Mouse (Mus musculus): ENCODE data around the gene Bpifb5.
"Not testable (repeated sequence)": the region's sequence is repeated elsewhere in the genome, so short reads cannot be mapped to it uniquely, and the experiment has no call there.

Gene Bpifb5

DNA sequence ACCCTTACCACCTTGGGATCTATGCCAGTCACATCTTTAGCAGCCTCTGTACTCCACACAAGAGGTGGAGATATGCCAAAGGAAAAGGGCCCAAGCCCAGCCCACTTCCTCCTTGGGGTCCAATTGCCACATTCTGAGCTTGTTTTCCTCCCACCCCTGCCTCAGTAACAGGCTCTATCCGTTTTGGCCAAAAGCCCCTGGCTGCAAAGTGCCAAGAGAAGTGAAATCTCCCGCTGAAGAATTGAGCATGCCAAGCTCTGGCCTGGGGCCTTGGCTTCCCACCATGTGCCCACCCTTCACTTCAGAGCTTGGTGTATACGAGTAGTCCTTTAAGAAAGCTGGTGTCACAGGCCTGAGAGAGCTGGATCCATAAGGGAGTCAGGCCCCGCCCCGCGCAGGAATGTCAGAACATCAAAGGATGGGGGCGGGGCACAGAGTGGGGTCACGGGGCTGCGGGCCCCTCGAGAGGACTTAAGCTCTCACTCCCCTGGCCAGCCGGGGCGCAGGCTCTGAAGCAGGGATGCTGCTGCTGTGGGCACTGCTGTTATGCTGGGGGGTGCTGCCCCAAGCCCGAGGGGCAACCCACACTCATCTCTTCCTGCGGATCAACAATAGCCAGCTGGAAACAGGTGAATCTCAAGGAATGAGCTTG is at the start of gene Bpifb5:
Gene Bpifb5, plus strand, starts transcription at position 478 of the 652 bp plus-strand sequence.
- no peak for DNase-seq (ENCODE audit: low spot score in 2 of 2)

DNA sequence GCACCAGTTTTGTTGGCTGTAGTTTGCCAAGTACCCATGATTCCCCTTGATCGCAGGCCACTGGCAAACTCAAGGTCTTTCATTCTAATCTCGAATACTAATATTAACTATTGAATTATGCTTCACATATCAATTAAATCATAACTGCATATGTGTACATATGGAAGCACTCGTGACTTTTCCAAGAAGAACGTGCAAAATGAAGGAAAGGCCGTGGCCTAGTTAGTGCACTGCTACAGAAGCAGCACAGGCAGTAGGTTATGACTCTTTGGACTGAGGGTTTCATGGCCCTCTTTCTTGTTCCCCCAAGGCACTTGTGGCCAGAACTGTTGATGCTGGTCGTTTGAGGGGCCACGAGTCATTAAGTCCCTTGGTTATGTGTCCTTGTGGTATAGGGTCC is 41.6 kb upstream of the Bpifb5 start:
- DNase-seq (ENCODE audit: low spot score in 2 of 2), result not testable (repeated sequence)

DNA sequence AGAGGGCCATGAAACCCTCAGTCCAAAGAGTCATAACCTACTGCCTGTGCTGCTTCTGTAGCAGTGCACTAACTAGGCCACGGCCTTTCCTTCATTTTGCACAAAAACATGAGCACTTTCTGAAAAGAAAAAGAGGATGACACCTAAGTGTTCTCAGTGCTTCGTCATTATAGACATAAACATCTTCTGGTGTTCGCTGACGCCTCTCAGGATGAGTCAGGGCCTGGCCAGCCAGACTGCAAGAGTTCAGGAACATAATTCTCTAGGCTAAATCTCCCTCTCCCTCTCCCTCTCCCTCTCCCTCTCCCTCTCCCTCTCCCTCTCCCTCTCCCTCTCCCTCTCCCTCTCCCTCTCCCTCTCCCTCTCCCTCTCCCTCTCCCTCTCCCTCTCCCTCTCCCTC is 40.5 kb upstream of the Bpifb5 start:
- not testable (repeated sequence) for DNase-seq (ENCODE audit: low spot score in 2 of 2)

DNA sequence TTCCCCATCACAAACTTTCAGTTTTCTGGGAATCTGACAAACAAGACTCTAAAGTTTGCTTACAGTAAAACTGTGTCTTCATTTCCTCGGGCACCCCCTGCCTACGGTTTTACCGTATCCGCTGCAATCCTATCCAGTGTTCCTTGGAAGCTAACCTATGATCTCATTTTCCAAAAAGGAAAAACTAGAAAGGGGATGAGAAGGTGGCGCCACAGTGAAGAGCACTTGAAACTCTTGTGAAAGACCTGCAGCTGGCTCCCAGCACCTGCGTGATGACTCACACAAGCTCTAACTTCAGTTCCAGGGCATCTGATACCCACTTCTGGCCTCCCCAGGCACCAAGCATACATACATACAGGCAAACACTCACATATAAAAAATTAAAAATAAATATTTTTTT is 38.2 kb upstream of the Bpifb5 start:
- no peak for DNase-seq (ENCODE audit: low spot score in 2 of 2)

DNA sequence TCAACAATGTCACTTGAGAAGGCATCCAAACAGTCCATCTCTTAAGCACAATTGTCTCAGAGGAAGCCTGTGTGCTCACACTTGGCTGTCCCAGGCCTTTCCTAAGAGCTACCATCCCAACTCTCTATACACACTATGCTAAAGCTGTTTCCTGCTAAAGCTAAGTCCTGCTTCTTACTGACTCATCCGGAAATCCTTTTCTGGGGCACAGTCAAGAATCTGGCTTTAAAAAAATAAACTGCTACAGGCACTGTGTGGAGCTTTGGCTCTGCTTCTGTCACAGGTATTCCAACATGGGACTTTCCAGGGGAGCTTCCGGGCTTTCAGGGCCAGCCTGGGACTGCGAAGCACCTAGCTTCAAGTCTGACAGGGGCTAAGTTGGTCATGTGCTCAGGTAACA is 37.8 kb upstream of the Bpifb5 start:
- no peak for DNase-seq (ENCODE audit: low spot score in 2 of 2)

DNA sequence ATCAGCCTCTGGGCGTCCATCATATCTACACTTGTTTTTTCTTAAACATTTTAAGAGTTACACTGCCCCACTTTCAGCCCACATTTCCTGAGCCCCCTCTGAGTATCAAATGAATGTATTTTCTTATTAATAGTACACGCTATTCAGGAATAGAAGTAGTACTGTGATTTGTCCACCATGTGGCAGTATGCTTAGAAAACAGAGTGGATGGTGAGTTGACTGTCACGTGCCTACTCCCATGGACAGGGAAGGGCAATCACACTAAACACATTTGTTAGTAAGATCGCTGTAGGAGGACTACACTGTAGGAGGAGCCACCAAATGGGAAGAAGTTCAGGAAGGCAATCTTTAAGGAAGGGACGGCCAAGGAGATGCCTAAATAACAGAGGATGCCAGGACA is 36.1 kb upstream of the Bpifb5 start:
- no peak for DNase-seq (ENCODE audit: low spot score in 2 of 2)

DNA sequence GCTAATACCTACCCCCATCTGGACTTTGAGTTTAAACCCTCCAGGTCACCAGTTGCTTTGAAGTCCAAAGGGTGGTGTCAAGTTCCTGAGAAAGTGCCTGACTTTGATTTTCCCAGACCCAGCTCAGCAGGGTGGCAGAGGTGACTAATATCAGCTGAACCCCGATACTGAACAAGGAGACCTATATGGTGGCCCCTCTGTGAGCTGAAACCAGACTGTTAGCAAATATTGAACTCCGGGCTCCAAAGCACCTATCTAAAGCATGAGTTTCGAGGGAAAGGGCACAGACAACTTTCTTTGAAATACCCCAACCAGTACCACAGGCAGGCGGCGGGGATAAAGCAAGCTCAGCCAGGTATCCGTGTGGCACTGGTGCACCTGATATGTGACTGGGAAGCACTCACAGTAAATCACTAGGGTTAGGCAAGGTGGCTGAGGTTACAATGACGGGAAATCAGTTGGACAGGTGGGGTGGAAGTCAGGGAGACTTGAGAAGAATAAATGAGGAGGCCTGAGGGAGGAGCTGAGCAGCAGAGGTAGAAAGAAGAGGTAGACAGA is 33.6 kb upstream of the Bpifb5 start:
- no peak for DNase-seq (ENCODE audit: low spot score in 2 of 2)

DNA sequence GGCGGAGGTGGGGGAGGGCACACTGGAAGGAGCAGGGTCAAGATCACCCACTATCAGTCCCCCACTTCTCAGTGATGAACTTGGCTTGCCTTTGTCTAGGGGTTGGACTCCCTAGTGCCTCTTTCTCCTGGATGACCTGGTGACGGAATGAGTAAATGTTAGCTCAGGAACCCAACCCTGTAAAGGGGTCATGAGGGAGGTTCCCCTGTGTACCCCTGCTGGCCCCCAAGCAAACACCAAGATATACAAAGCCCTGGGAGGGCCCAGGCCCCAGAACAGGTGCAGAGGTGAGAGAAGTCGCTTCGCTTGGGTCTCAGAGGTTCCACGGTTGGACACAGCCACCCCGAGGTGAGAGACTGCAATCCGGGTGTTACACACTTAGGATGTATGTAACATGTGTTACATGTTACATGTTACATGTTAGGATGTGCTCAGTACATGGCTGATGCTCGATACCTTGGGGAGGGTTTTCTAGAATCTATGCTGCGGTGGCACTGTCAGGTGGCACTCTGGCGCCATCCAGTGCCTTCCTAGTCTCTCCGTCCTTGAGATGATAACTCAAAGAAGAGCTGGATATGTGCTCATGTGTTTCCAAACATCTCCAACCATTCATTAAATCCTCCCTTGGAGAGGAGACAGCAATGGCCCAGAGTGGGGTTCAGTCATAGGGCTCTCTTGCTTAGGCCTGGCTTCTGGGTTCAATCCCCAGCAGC is 32.8 kb upstream of the Bpifb5 start, which contains the start of gene Bpifb1:
Gene Bpifb1, plus strand, starts transcription at position 273 of the 713 bp plus-strand sequence.
- no peak for DNase-seq (ENCODE audit: low spot score in 2 of 2)

DNA sequence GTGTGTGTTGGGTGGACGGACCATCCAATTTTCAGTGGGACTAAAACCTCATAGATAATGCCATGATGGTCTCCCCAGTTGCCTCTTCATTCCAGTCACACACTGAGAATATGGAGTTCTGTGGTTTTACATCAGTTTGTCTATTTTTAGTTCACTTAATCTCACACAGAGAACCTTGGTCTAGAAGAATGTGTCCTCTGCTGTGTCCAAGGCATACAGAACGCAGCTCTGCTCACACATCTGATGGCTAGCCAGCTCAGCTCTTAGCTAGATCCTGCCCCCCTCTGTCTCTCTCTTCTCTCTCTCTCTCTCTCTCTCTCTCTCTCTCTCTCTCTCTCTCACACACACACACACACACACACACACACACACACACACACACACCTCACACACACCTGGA is 31.4 kb upstream of the Bpifb5 start:
- no peak for DNase-seq (ENCODE audit: low spot score in 2 of 2)

DNA sequence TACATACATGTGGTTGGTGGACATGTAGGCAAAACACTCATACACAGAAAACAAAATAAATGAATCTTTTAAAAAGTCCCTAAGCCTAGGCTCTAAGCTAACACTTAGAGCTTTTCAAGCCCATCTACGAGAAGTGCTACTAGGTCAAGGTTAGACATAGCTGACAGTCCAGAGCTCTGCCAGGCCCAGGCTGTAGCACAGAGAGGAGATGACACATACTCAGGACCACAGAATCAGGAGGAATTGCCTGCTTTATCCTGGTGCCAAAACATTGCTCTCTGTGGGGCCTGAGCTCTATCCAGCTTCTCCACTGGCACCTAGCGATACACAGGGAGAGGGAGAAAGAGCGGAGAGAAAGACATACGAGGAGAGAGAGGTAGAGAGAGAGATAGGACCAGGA is 30.5 kb upstream of the Bpifb5 start:
- DNase-seq (ENCODE audit: low spot score in 2 of 2), result no peak

DNA sequence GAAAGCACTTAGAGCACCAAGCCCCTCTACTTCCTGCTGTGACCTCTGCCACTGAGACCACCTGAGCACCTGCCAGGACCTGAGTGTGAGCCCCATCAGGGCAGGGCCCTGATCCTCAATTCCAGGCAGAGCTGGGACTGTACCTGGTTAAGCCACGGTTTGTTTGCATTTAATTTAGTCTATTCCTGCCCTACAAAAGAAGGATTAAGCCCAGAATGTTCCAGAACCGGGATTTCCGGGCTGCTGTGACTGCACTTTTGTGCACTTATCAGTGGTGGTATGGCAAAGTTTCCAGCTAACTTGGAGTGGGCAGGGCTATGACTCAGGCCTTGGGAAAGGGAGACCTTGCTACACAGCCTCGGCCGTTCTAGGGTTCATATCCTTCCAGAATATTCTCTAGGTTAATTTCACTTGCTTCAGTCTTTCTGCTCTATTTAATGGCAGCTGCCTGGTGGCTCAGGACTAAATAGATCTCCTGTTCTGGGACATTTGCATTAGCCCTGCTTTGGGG is 29.5 kb upstream of the Bpifb5 start:
- no peak for DNase-seq (ENCODE audit: low spot score in 2 of 2)

DNA sequence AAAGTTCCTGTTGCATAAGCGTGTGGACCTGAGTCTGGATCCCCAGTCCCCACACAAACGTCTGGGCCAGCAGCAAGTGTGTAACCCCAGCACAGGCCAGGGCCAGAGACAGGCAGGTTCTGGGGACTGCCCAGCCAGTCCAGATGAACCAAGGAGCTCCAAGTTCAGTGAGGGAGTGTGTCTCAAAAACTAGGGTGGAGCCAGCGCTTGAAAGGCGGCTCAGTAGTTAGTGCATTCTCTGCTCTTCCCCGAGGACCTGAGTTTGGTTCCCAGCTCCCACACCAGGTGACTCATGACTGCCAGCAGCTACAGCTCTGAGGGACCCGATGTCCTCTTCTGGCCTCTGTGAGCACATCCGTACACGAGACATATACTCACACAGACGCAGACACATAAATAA is 26.5 kb upstream of the Bpifb5 start:
- DNase-seq (ENCODE audit: low spot score in 2 of 2), result no peak

DNA sequence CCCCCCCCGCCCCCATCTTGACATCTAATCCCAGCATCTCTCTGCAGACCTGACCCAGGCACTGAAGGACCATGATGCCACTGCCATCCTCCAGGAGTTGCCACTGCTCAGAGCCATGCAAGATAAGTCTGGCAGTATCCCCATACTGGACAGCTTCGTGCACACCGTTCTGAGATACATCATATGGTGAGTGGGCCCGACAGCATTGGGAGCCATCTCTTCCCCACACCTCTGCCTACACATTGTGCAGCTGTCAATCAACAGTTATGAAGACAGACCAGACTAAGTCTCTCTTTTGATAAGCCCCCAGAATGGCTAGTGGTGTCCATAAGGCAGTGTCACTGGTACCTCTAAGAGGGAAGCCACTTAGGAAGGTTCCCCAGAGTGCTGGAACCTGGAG is 18.9 kb upstream of the Bpifb5 start:
- no peak for DNase-seq (ENCODE audit: low spot score in 2 of 2)

DNA sequence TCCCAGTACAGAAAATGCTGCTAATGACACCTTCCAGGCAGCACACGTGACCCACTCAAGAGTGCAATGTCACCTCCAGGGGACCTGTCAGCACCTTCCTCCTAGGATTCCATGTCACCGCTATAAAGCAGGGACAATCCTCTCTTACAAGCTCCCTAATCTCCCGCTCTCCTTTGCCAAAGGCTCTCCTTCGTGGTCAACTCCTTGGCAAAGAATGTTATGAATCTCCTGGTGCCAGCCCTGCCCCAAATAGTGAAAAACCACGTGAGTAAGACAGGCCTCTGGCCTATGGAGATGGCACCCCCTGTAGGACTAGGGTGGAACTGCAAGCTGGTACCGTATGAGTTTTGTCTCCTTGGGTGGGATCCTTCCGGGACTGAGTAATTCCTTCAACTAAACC is 16.6 kb upstream of the Bpifb5 start:
- DNase-seq (ENCODE audit: low spot score in 2 of 2), result no peak

DNA sequence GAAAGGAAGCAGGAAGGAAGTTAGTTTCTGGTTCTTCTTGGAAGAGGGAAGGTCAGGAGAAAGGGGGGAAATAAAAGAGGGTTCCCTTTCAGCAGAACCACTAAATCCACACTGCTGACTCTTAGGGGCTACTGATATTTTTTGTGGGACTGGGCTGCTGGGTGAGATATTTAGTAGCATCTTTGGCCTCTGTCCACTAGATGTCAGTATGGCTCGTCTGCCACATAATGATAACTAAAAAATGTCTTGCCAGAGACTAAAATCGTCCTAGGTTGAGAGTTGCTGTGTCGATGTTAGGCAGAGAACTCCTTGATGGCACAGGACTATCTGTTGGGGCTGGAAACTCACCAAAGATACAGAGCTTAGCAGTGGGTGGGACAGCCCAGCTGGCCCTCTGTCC is 14.4 kb upstream of the Bpifb5 start:
- no peak for DNase-seq (ENCODE audit: low spot score in 2 of 2)

DNA sequence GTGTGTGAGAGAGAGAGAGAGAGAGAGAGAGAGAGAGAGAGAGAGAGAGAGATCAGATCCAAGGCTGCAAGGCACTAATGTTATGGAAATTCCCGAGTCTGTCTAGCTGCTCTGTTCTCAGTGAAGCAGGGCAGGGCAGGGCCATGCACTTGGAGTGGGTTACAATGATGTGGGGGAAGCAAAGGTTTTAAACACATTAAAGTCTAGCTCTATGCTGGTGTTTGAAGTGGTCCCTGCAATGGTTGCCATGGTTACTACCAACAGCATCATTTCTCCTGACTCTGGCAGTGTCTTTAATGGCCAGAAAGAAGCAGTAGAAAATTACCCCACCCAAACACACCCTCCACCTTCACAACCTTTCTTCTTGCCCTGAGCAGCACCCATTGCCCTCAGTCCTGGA is 12.4 kb upstream of the Bpifb5 start:
- DNase-seq (ENCODE audit: low spot score in 2 of 2), result no peak

DNA sequence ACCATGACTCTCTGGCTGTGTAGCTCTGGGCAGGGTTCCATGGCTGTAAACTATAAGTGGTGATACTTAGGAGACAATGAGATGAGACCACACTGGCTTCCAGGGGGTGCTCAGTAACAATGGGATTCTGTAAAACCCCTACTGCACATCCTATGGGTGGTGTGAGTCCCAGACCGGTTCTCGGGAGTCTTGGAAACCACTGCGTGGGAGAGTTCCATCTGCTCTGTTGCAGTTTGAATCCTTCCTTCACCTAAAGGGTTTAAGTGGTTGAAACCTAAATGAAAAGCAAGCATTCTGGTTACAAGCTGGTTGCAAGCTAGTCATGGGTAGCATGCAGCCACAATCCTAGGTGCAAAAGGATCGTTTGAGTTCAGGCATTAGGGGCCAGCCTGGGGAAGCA is 11.7 kb upstream of the Bpifb5 start:
- DNase-seq (ENCODE audit: low spot score in 2 of 2), result peak; percentile 39 to 54

DNA sequence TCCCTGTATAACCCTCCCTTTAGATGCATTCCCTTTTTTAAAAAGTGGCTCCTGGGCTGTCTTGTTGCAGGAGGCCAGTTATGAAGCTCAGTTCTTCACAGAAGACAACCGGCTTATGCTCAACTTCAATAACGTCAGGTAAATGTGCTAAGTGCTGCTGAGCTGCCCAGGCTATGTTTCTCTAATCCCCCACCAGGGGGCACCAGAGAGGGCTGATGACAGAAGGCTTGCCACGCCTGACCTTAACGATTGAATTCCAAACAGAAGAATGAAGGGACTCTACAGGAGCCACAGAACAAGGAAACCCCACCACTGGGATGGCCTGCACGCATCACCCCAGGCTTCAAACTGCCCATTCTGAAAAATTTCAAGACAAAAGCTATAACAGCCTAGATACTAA is 8.4 kb upstream of the Bpifb5 start:
- peak in 1 of 2 experiments; percentile 51 for DNase-seq (ENCODE audit: low spot score in 2 of 2)

DNA sequence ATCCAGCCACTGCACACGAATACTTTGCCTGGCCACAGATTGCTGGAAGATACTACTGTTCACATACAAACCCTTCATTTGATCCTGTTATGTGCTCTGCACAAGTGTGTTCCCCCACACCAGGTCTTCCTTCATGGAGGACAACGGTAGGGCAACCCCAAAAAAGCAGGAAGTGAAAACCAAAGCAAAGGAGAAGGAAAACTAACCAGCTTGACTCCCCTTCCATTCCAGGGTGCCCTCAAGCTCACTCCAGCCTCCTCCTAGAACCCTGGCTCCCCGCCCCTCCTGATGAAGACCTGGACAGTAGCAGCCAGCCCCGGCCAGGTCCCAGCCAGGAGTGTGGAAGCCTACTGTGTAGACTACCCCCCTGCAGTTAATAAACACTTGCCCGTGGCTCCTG is 3.6 kb upstream of the Bpifb5 start:
- DNase-seq (ENCODE audit: low spot score in 2 of 2), result no peak

DNA sequence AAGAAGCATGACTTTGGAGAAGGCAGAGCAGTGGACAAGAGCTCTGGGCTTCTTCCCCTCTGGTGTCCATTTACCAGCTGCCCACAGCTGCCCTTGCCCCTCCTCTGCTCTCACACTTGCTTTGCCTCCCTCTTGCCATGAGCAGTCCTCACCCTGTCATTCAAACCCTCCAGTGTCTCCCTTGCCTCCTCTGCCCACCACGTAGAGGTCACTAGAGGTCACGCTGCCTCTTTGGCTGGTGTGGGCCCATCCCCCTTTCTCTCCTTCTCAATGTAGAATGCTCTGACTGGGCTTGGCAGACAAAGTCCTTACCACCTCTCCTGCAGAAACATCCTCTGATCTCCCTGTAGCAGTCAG is 353 bp downstream of the Bpifb5 start:
- no peak for DNase-seq (ENCODE audit: low spot score in 2 of 2)

DNA sequence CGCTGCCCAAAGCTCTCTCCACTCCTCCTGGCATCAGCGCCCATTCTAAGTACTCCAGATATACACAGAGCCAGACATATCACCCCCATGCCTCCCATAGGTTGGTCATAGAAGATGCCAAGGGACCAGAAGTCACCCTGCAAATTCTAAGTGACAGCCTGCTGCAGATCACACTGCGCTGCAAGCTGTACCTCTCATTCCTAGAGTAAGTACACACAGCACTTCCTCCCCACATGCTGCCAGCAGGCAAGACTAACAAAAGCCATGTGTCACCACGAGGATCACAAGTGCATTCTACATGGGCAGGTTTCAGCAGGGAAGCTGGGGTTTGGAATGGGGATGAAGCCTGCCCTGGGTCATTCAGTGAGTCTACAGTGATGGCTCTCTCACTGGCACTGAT is 3.4 kb downstream of the Bpifb5 start:
- DNase-seq (ENCODE audit: low spot score in 2 of 2), result no peak

DNA sequence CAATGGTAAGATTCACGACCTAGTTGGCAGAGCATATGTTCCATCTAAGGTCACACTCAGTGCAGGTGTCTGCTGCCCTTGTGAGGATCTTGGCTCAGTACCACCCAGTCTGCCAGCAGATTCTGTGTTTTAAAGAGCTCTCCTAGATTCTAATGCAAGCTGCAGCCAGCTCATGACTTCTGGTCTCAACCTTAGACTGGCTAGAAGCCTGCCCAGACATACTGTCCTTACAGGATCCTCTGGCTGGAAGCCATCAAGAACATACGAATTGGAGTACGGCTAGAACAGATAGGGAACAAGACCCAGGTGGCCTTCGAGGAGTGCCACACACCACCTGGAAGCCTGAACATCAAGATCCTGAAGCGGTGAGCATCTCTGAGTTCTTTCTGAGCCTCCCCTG is 4.3 kb downstream of the Bpifb5 start:
- DNase-seq (ENCODE audit: low spot score in 2 of 2), result no peak

DNA sequence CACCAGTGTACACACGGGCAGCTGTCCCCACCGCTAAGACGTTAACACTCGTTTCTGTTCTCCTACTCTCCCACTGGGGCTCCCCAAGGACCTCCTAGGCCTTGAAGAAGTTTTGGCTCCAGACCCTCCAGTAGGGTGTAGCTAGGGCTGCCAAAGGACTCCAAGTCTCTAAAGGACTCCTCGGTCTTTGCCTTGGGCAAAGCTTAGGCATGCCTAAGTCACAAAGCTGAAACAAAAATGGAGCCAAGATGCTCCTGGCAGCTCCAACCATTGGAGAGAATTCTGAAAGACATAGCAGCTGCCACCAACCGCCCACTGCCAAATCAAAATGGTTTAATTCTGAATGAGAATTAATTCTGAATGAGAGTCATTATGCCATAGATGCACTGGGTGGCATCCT is 9.9 kb downstream of the Bpifb5 start:
- no peak for DNase-seq (ENCODE audit: low spot score in 2 of 2)
